Mouse (Mus musculus) heart, postnatal 0 days (tissue): ENCODE measurements around the gene Nectin4. TPM values are rescaled to one million over a fixed set of nuclear protein-coding genes. Genes with fewer than 3 reads are reported as not detected.

ENCODE experiments used
- ATAC-seq: fragments of 200-750 bp; cut with Nextera tagmentation; 2 replicates; pipeline ENCODE4 v1.8.0; 2017; ENCODE audit warnings: low read depth, moderate number of reproducible peaks, moderate library complexity; ENCODE audit not compliant: insufficient read depth
- DNase-seq: peaks from one replicate; pipeline ENCODE4 v3.0.0-alpha.2; 2016; ENCODE audit warnings: low spot score
- H3K27ac ChIP-seq: fragments of 300-500 bp; sonication (generic); 2 replicates; pipeline ENCODE4 v1.5.1; 2014; ENCODE audit warnings: low read depth, mild to moderate bottlenecking
- H3K27me3 ChIP-seq: fragments of 300-500 bp; sonication (generic); 2 replicates; pipeline ENCODE4 v1.6.1; 2014; ENCODE audit warnings: low read length, mixed read lengths; ENCODE audit not compliant: control insufficient read depth, insufficient read depth
- H3K36me3 ChIP-seq: fragments of 300-500 bp; sonication (generic); replicated peaks from 2 replicates; pipeline ENCODE4 v1.6.1; 2014; ENCODE audit warnings: low read length, mixed read lengths; ENCODE audit not compliant: control insufficient read depth, insufficient read depth
- H3K4me1 ChIP-seq: fragments of 300-500 bp; sonication (generic); 2 replicates; pipeline ENCODE4 v1.6.1; 2014; ENCODE audit warnings: antibody characterized with exemption; ENCODE audit not compliant: control insufficient read depth, insufficient read depth
- H3K4me2 ChIP-seq: fragments of 300-500 bp; sonication (generic); 2 replicates; pipeline ENCODE4 v1.6.1; 2014; ENCODE audit warnings: low read depth, mild to moderate bottlenecking, low read length, moderate library complexity
- H3K4me3 ChIP-seq: fragments of 300-500 bp; sonication (generic); 2 replicates; pipeline ENCODE4 v1.5.1; 2014; ENCODE audit warnings: low read depth, low read length
- H3K9ac ChIP-seq: fragments of 300-500 bp; sonication (generic); replicated peaks from 2 replicates; pipeline ENCODE4 v1.6.1; 2014; ENCODE audit warnings: low read depth, low read length, mixed read lengths
- H3K9me3 ChIP-seq: fragments of 300-500 bp; sonication (generic); replicated peaks from 2 replicates; pipeline ENCODE4 v1.6.1; 2016; ENCODE audit warnings: low read length; ENCODE audit not compliant: control insufficient read depth
- CTCF ChIP-seq: IDR thresholded peaks from 2 replicates; pipeline ENCODE4 v1.5.1; 2016; ENCODE audit warnings: antibody characterized with exemption, control low read depth, low read depth
- EP300 ChIP-seq: IDR thresholded peaks from 2 replicates; pipeline ENCODE4 v1.6.1; 2016; ENCODE audit warnings: antibody characterized with exemption, low read depth
- WGBS: fragments of 180-500 bp; shearing (Covaris S2); extraction: QIAGEN DNeasy Blood & Tissue Kit; methylation state at CpG from one replicate; pipeline ENCODE4 v1.1.7; 2014; 5-methylcytosine and 5-hydroxymethylcytosine counted together
- polyA plus RNA-seq: library from polyadenylated mRNA; unstranded; fragments of >200 nt; fragmentation: Nextera tagmentation; extraction: Ambion mirVana; gene quantifications from 2 replicates; pipeline ENCODE4 v1.2.1, GENCODE M21; 2015
- total RNA-seq: library from RNA; depleted of rRNA; stranded (reverse); fragments of >200 nt; gene quantifications from 2 replicates; pipeline ENCODE4 v1.2.3, GENCODE M21; 2014; ENCODE audit warnings: low replicate concordance

Nectin4 gene
- total and polyA plus RNA-seq, 2 experiments from 2014 or later: 0.07 to 2.7 TPM

DNA sequence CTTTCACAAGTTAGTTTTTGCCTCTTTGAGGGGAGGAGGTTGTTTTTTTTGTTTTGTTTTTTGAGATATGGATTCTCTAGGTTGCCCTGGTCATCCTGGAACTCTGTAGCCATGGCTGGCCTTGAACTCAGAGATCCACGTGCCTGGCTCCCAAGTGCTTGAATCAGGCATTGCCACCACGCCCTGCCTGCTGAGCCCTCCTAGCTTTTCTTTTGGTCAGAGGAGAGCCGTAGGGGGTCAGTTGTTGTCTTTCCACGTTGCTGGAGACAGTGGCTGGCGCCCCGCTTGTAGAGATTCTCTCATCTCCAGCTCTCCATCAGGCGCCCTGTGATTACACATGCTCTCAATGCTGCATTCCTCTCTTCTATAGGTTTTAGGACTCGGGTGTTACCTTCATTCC is 43.7 kb downstream of the Nectin4 start:
- Histone ChIP-seq H3K36me3 (peaks cover 36% of the 10 kb centered on the region), H3K27me3 (no peaks in the 10 kb centered on the region; the same call in 1 of the 2 replicates), H3K4me1 (no peaks in the 10 kb centered on the region), H3K9ac (no peak overlapping the region), H3K27ac (no peak overlapping the region), H3K9me3 (no peaks in the 10 kb centered on the region), H3K4me3 (no peak overlapping the region), H3K4me2 (no peak overlapping the region)
- DNase-seq (no peak), ATAC-seq (no peak)
- 77% methylated on average over 8 of the region's 8 CpGs for WGBS
- TF ChIP-seq EP300: no peak
- TF ChIP-seq CTCF: no peak

DNA sequence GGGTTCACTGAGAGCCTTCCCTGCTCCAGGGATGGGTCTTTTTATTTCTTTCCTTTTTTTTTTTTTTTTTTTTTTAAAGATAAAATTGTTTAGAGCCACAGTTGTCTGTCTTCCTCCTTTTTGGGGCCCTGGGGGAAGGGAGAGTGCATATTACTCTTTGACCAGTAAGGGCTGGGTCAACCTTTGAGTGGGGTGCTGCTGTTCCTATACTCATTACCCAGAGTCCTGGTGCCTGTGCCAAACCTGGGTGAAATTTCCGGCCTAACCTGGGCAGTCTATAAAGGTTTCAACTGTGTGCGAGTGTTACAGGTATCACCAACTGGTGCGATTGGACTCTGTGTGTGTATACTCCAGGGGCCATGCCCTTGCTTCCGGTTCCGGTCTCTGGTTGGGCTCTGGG is 48.8 kb downstream of the Nectin4 start, which contains the start of gene Tstd1:
Gene Tstd1, plus strand, starts transcription at position 213 of the 400 bp plus-strand sequence.
- H3K27ac ChIP-seq: no peak within 1 kb of the TSS
- H3K9ac ChIP-seq: no peak within 1 kb of the TSS
- 88% methylated on average over 5 of the region's 5 CpGs for WGBS
- no peak within 1 kb of the TSS for H3K4me2 ChIP-seq
- H3K4me3 ChIP-seq: no peak within 1 kb of the TSS
- H3K27me3 ChIP-seq: no peaks in the 10 kb centered on the region
- no peaks in the 10 kb centered on the region for H3K9me3 ChIP-seq
- no peaks in the 10 kb centered on the region for H3K4me1 ChIP-seq
- no peak for DNase-seq
- peak; percentile 8; the same call in 1 of the 2 replicates for ATAC-seq
- TF ChIP-seq EP300: no peak
- no peak for TF ChIP-seq CTCF
- H3K36me3 ChIP-seq: peaks cover 54% of the 10 kb centered on the region

DNA sequence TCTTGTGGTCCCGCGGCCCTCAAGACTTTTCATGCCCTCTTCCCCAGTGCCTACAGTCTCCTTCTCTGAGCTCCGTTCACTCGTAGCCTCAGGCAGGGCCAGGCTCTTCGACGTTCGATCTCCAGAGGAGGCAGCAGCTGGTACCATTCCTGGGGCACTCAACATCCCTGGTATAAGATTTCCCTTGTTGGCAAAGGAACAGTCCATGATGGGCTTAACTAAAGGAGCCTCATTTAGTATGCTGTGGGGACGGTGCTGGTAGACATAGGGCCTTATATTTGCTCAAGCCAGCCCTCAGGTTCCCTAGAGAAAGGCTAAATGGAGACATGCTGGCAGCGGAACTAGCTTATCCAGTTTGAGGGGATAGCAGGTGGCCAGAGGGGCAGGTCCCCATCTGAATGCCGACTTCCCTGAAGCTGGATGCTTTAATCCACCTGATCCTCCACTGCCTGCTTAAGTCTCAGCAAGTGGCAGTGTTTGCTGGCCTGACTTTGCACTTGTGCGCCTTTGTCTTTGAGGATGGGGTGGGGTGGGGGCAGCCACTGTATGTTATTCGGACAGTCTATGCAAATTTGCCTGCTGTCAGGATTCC is 49.5 kb downstream of the Nectin4 start:
- Histone ChIP-seq H3K36me3 (peaks cover 54% of the 10 kb centered on the region), H3K9me3 (no peaks in the 10 kb centered on the region), H3K9ac (no peak overlapping the region), H3K4me2 (no peak overlapping the region), H3K4me3 (no peak overlapping the region), H3K27ac (no peak overlapping the region), H3K4me1 (no peaks in the 10 kb centered on the region), H3K27me3 (no peaks in the 10 kb centered on the region)
- WGBS: 73% methylated on average over 12 of the region's 12 CpGs
- TF ChIP-seq EP300 (no peak), CTCF (no peak)
- DNase-seq (no peak), ATAC-seq (no peak)

DNA sequence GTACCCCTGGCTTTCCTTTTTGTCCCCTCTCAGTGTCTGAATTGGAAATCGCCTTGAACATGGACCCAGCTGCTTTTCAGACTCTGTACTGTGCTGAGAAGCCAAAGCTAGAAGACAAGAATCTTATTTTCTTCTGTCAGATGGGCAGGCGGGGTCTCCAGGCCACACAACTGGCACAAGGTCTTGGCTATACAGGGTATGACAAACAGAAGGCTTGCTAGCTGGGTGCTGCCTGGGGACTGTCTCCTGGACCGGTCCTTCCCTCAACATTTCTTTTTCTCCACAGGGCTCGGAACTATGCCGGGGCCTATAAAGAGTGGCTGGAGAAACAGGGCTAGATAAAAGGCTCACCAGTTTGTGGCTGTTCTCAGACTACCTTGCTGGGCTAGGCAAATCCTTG is 50.0 kb downstream of the Nectin4 start:
- Histone ChIP-seq H3K27me3 (no peaks in the 10 kb centered on the region), H3K27ac (no peak overlapping the region), H3K4me2 (no peak overlapping the region), H3K36me3 (peaks cover 54% of the 10 kb centered on the region), H3K4me3 (no peak overlapping the region), H3K9me3 (no peaks in the 10 kb centered on the region), H3K9ac (no peak overlapping the region), H3K4me1 (peaks cover 2% of the 10 kb centered on the region; the same call in 1 of the 2 replicates)
- ATAC-seq (no peak), DNase-seq (no peak)
- TF ChIP-seq EP300 (no peak), CTCF (no peak)
- WGBS: 86% methylated on average over 5 of the region's 5 CpGs

DNA sequence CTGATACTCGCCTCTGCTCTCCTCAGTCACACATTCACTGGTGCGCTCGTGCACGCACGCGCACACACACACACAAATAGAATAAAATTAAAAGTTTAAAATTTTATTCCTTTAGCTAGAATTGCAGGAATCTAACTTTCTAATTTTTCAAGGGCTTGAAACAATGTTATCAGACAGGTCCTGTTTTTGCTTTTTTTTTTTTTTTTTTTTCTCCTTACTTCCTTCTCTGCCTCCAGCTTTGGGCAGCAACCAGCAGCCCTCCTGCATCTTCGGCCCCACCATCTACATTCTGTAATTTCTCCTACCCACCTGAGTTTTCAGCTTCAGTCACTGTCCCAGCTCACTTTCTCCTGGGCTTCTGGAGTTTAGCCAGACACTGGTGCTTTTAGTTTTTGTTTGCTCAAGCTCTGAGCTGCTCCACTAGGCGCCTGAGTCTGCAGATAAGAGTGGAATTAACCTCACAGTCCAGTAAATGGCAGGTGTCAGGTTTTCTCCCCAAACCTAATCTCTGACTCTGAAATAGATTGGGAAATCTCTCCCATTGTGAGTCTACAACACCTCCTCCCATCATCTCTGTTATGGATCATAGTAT is 52.7 kb downstream of the Nectin4 start:
- no peak overlapping the region for H3K4me3 ChIP-seq
- H3K4me2 ChIP-seq: no peak overlapping the region
- H3K4me1 ChIP-seq: peaks cover 8% of the 10 kb centered on the region; the same call in 1 of the 2 replicates
- no peak overlapping the region for H3K27ac ChIP-seq
- 73% methylated on average over 8 of the region's 8 CpGs for WGBS
- ATAC-seq (no peak), DNase-seq (no peak)
- no peaks in the 10 kb centered on the region for H3K9me3 ChIP-seq
- no peaks in the 10 kb centered on the region for H3K27me3 ChIP-seq
- no peak overlapping the region for H3K9ac ChIP-seq
- peaks cover 27% of the 10 kb centered on the region for H3K36me3 ChIP-seq
- TF ChIP-seq EP300: no peak
- no peak for TF ChIP-seq CTCF
